Mouse (Mus musculus) urinary bladder, adult 2 months (tissue): ENCODE results near the gene Pik3r1. TPM values are rescaled to one million over a fixed set of nuclear protein-coding genes. Genes with fewer than 3 reads are reported as not detected.

ENCODE experiments used
- DNase-seq: peaks from one replicate; pipeline ENCODE4 v3.0.0; 2022; ENCODE audit warnings: low spot score
- polyA plus RNA-seq: library from polyadenylated mRNA; depleted of rRNA; stranded (reverse); fragments of >200 nt; gene quantifications from 2 replicates; pipeline ENCODE4 v1.2.3, GENCODE M21; 2012

Gene Pik3r1
- polyA plus RNA-seq, 1 experiment = 30.9 TPM

DNA sequence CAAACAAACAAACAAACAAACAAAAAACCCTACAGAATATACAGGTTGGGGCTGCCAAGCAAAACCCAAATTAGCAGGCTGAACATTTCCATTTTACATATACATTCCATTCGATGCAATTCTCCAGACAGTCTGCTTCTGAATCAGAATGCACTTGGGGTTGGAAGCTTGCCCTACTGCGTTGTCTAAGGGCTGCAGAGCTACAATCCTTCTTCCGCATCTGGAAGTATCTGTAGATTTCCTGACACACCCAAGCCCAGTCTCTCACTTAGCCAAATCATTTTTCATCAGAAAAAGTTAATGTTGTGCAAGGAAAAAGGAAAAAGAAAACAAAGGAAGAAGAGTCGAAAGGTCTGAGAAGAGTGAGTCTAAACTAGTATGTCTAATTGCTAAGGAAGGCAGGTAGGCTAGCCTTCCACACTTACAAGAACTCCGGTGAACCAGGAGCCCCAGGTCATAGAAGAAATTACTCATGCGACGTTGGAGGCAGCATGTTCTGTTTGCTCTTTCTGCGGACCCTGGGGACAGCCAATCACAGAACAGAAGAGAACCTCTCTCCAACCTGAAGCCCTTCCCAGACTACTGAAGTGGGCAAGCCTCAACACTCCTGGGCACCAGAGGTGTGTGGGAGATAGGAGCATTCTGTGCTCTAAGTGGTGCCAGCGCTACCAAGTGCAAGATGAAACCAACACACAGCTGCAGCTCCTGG lies 55.1 kb downstream of the Pik3r1 start:
- no peak for DNase-seq

DNA sequence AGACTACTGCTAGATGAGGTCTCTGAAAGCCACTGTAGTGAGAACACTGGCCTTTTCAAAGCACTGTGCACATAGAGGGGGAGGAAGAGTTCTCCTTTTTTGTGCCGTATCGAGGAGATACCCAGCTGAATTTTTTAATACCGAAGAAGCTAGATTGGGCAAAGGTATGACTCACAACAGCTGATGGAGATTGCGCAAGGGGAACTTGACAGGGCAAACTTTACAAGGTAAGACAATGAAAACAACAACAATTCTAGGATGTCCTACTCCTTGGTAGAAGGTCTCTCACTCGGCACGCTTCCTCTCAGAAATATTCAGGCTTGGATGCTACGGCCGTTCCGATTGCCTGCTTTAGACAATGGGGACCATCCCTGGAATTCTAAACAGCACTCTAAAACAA lies 55.9 kb downstream of the Pik3r1 start:
- no peak for DNase-seq

DNA sequence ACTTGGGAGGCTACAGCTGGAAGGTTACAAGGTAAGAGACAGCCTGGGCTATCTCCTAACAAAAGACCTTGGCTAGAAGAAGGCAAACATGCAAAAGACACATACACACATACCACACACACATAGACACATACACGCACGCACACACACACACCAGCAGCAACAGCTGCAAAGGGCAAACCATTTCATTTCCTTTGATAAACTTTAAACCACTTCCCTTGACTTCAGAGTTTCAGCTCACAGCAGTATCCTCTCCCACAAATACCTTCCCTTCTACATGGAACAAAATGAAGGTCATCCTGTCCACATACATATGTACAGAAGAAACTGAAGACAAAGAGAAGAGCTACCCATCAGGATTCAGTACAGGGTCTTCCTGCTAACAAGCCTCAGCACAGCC lies 56.7 kb downstream of the Pik3r1 start:
- no peak for DNase-seq

DNA sequence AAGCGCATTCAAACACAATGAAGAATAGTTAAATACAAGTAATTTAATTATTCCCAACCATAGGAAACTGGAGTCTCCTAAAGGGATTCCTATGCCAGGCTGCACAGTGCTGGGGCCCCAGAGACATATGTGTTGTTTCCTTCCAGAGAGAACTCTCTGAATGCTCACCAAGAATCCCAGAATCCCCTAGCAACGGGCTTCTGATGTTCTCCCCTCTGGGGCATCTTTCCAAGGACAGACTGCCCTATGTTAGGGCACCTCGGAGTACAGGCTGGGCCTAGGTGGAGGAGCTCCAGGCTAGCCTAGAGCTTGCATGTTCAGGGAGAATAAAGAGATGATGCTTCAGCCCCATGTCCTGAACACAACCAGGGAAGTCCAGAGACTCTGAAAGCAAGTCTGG lies 58.2 kb downstream of the Pik3r1 start:
- DNase-seq = no peak

DNA sequence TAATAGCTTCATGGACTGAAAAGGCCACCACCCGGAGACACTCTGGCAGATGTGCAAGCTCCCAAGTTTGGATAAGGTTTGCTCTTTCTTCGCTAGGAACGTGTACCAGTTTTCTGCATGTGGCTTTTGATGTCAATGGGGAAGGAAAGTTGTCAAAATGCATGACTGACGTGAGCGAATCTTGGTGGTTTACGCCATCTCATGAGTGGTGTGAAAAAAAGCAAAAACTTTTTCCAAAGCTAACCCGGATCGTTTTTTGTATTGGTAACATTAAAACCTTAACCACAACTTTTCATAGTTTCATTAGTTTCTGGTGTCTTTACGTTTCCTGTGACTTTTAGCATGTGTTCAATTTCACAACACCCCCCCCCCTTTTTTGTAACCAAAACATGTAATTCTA lies 60.8 kb downstream of the Pik3r1 start:
- DNase-seq = no peak

DNA sequence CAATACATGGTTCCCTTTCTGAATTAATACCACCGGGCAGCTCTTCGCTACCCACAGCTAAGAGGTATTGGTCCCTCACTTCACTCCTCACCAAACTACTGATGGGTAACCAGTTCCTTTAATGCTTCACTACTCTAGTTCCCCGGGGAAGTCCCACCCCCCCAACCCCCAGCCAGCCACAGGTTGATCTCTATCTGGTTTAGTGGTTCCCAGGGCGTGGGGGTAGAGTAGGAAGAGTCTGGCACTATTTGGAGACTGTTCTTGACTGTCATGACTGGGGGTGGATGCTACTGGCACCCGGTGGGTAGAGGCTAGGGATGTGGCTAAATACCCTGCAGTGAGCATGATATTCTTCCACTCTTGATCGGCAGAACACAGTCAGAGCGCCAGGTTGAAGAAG lies 61.6 kb downstream of the Pik3r1 start:
- DNase-seq = no peak

DNA sequence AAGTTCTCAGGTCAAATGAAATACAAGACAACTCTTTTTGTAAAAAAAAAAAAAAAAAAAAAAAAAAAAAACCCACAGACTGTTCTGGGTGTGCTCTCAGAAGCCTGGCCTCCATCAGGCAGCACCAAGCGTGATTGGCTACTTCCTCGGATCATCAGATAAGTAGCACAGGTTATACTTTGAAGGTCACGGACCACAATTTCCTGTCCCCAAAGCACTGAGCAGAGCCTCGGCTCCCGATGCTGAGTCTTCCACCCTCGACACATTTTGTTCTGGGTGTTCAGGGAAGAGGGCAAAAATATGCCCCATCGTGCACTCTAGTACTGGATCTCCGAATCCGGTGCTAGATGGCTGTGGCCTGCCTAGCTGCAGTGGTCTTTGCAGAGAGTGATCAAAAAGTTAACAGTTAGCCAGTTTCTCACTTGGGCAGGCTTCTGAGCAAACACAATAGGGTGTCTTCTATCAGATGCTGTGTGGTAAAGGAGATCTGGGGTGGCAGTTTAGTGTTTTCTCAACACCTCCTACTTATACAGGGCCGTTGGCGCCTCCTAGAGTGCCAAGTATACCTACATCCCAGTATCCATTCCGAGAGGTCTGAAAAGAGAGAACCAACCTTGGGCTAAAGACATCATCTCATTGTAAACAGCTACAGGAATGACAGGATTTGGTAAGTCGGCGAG lies 65.8 kb downstream of the Pik3r1 start:
- no peak for DNase-seq

DNA sequence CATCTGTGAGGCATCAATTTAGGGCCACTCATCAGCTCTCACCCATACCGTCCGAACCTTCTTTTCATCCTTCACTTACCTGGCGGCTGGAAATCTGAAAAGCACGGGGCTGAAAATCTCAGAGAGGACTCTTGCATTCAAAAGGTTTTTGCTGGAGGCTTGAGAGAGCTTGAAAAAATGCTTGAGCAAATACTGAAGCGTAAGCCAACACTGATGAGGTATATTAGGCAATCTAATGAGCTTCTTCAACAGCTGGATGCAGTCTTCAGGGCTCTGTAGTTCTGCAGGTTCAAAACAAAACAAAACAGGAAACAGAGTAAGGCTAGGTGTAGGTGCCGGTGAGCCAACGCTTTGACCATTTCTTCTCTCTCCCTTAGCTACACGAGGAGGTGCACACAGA lies 66.4 kb downstream of the Pik3r1 start:
- DNase-seq = no peak

DNA sequence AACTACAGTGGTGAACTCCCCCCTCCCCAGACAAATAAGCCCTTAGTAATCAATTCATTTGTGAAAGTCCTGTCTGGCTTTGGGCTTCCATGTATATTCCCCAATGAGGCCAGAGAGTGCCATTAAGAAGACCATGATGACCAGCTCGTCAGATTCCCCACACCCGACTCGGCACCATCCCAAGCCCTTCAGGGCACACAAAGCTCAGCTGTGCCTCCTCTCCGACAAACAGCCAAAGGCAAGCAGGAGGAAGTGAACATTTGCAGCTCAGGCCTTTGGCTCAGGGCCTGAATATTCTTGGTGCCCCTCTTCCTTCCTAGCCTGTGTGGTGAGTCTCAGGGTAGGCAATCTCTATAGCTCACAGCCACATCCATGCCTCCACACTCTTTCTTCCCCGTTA lies 68.3 kb downstream of the Pik3r1 start:
- DNase-seq = no peak

DNA sequence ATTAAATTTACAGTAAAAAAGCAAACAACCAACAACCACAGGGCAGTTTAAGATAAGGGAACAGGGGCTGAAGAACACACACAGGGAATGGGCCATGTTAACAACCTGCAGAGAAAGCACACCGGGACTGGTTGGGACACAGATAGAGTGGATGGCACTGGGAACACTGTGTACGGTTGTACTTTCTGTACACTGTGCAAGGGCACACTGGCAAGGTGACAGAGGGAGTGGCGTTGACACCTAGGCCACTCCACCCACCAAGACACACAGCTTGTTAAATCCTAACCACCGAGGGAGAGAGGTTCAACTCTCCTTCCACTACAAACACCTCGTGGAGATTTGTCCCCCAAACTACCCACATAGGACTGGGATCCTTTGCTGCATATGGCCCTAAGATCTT lies 70.1 kb downstream of the Pik3r1 start:
- peak; percentile 16 for DNase-seq

DNA sequence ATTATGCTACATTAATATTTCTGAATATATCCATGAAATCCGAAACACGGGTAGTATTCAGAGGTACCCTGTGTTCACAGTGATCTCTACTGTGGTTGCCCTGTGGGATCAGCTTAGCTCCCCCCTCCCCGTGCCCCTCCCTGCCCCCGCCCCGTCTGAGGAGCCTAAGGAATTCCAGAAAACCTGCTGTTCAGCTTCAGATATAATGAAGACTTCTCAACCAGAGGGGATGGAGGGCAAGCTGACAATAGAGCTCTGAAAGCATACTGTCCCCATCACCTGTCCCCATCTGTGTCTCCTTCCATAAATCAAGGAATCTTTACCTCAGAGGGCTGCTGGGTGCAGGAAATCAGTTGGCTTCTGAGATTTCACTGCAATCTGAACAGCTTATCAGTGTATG lies 70.6 kb downstream of the Pik3r1 start:
- peak; percentile 18 for DNase-seq

DNA sequence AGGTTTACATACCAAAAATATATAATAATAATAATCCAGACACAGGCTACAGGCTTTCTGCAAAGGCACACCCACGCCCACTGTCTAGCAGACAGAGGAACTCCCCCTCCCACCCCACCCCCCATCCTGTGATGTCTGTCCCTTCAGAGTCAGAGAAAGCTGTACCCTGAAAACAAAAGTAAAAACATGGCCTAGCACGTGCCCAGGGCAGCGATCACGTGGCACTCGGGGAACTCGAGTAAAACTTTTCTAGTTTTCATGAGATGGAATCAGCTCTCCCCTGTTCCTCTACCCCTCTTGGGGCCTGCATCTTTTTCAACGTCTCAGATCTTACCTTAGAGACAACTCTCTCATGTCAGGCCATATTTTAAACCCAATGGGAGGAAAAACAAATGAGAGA lies 71.2 kb downstream of the Pik3r1 start:
- no peak for DNase-seq

DNA sequence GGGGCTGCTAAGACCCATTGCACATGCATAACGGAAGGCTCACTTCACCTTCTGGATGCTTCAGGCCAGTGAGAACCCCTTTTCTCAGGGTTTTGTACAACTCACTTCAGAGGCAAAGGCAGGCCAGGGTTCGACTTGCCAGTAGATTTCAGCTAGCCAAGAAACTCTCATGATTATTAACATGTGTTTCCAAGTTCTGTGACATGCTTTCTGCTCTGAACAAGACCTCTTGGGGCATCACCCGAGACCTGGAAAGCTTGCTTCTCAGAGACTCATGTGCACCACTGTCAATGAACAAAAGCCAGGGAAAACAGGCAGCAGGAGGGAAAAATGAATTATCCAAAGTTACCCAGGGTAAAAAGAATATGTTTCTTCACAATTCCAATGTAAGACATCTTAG lies 71.7 kb downstream of the Pik3r1 start:
- DNase-seq = no peak

DNA sequence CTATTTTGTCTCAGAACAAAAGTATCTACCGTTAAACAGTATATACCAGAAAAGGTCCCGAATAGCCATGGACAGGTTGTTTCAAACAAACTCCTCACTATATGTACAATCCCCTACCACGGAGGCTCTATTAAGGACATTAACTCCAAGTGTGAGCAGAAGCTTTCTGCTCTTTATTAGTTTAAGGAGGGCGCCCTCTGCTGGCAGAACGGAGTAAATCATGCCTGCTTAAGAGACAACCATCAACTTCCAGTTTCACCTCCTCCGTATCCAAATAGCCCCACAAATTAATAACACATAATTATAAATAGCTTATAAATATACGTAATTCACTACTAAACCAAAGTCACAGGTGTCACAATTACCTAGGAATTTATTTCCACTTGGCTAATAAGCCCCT lies 72.1 kb downstream of the Pik3r1 start:
- peak; percentile 71 for DNase-seq

DNA sequence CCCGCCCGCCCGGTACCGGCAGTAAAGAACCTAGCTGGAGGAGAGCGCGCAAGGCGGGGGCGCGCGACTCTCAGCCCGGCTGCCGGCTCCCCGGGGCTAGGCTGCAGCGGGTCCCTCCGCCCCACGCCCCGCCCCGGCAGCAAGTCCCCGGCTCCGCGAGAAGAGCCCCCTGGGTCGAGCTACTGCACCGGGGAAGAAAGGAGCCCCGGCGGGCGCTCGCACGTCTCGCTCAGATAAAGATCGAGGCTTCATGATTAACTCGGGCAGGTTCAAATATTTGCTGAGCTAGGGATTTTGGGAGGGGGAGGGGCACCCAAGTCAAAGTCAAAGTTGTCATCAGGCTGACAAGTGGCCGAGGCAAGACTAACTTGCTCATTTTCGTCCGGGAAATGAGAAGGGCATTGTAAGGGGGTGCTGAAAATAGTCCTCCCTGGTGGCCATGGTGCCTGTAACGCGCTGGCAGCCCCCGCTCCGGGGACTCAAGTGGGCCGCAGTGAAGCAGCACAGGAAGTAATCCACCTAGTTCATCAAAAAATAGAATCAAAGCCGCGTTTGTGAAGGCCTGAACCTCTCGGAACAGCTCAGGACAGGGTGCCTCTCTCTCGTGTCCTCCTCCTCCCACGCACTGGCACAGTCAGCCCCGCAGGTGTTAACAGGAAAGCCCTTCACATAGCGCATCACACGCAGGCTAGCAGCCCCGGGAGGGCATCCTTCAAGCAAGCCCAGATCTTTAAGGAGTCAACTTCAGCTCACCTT lies 73.3 kb downstream of the Pik3r1 start:
- peak; percentile 65 for DNase-seq

DNA sequence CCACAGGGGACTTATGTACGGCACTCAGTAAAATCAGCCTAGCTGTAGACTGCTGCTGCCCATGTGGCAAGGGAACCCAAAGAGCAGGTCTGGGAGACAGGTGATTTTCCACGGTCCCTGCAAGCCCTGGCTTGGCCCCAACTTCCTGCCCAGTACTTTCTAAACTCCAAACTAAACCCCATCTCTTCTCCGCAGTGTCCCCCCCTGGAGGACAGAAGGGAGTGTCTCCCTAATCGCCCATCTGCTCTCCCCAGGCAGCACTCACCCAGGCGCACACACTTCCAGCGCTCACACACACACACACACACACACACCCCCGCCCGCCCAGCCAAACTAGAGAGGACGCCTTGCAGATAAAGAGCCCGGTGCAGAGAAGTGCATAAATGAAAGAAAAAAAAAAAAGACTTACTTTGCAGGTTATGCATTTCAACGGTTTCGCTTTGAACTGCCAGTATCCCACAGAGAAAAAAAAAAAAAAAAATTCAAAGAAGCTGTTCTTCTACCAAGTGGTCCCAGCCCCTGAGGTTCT lies 74.0 kb downstream of the Pik3r1 start:
- peak; percentile 58 for DNase-seq

DNA sequence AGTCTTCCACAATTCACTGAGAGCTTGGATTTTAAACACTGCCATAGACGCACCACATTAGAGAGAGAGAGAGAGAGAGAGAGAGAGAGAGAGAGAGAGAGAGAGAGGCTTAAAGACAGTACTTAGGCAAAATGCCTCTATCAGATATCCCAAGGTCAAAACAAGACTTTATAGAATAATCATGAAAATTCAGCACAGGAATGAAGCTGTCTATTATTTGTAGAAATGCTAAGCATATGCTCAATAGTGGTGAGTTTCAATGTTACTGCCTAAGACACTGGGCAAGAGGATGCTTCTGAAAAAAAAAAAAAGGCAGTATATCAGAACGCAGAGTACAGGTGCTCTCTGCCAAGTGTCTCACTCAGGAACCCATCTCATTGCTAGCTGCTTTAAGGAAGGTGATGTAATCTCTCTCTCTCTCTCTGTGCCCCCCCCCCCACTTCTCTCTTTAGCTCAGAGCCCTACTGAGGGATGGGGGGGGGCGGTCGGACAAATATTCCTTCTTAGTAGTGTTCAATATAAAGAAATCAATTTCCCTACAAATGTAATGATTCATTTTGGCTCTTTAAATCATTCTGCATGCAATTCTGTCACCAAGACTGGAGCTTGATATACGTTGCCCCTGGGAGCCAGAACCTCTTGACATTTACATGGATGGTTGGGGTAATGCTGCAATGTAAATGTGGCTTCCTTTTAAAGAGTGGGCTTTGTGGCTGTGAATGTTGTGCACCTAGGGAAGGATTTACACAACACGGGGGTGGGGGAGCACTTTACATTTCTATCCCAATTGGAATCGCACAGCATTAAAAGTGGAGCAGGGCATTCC lies 74.9 kb downstream of the Pik3r1 start:
- no peak for DNase-seq

DNA sequence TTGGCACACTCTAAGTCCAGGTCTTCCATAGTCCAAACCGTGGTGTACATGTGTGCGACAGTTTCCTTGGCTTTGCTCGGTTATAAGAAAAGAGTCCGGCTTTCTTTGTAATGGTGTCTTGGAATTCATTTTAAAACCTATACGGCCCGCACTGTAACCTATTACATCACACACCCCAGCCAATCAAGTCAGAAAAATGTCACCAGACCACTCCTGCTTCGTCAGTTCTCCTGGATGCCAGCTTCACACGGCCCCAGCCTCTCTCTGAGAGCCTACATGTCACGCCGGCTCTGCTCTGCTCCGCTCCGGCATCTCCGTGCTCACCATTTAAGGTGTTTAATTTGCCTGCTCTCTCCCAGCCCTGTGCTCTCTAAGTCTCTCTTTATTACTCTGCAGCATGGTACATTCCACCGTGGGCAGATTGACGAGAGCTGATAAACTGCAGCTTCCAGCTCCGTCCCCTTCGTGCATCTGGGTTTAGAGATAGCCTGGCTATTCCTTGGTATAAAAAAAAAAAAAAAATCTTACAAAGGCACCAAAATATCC lies 75.7 kb downstream of the Pik3r1 start:
- no peak for DNase-seq

DNA sequence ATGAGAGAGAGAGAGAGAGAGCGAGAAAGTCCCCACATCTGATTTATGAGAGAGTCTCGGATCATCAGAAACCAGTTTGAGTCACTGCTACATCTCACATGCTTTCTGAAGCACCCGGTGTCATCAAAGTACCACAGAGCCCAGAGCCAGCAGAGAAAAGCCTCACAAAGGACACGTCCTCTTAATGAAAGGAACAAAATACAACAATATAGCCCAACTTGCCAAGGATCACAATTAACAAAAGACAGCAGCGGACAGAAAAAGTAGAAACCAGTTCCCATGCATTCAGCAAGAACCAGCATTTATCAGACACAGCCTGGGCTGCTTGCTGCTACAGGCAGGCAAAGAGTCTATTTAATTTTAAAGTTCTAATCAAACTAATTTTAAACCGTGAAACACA lies 76.3 kb downstream of the Pik3r1 start:
- no peak for DNase-seq

DNA sequence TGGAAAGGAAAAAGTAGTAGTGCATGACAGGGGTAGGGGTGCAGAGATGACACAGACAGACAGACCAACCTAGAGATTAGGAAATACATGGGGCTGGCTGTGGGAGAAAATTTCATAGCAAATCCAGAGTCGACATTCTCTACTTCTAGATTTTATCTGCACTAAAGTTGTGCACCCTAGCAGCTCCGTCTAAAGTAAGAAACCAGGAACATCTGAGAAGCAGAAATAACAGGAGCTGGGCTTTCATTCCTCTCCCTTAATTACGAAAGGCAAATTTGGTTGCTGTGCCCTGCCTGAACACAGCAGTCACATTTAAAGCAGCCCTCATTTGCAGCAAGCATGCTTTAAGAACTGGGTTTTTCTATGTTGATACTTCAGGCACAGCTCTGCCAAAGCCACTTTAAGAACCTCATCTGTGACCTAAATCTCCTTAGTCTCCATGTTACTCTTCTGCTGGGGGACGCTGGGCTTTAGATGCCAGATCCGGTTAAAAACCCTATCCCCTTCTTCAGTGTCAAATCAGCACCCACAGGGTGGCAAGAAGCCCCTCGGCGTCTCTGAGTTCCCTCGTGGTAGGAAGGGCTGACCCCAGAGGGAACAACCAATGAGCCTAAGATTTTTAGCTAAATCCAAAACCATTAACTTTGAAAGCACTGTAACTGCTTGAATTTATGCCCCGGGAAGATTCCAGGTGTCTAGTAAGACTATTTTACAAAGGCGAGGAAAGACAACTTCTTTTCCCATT lies 76.9 kb downstream of the Pik3r1 start:
- no peak for DNase-seq

DNA sequence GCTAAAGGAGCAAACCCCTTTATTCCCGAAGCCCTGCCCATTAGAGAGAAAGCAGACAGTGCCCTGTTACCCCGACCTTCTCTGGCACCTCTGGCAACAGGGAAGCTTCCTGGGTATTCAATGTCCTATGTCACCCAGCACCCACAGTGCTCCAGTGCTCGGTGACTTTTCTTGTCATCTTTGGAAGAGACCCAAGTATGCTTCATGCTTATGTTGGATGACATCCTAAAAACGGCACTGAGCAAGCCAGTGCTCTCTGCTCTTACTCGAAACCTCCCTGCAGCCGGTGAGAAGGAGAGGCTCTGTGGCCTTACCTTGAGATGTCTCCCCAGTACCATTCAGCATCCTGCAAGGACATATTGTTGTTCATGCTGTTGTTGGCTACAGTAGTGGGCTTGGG lies 77.8 kb downstream of the Pik3r1 start:
- DNase-seq = no peak
